Mouse (Mus musculus): ENCODE data around the gene Slc30a3. TPM values are rescaled to one million over a fixed set of nuclear protein-coding genes. Genes with fewer than 3 reads are reported as not detected.

Slc30a3 gene
- polyA plus RNA-seq, 1 experiment from 2014 or later = 0.12 TPM

GRCm38 (mm10) chr5:31094799-31095691 lies 13.0 kb downstream of the Slc30a3 start:
- ATAC-seq = peak; percentile 34
- H3K9ac ChIP-seq (ENCODE audit: low read depth, low read length) = 0 out of 2 replicates have a peak overlapping the region, but pooled peaks have one; percentile 33
- peaks cover 85% of the 10 kb centered on the region for H3K27me3 ChIP-seq (replicated peaks; ENCODE audit: control insufficient read depth, insufficient read depth, low read length)
- no peaks in the 10 kb centered on the region; the same call in 1 of the 2 replicates for H3K36me3 ChIP-seq (ENCODE audit: control insufficient read depth, insufficient read depth, low read length)
- under 1% methylated on average over 59 of the region's 59 CpGs for WGBS
- H3K4me3 ChIP-seq (ENCODE audit: low read length) = peak overlapping the region; percentile 37
- H3K27ac ChIP-seq (ENCODE audit: low read length) = no peak overlapping the region
- no peaks in the 10 kb centered on the region for H3K9me3 ChIP-seq (ENCODE audit: control insufficient read depth, low read length)
- peaks cover 31% of the 10 kb centered on the region for H3K4me1 ChIP-seq (ENCODE audit: control insufficient read depth, insufficient read depth, low read length)
- H3K4me2 ChIP-seq (ENCODE audit: low read depth, low read length) = peak overlapping the region; percentile 88

GRCm38 (mm10) chr5:31094100-31094798 lies 13.8 kb downstream of the Slc30a3 start:
- Histone ChIP-seq H3K4me2 (ENCODE audit: low read depth, low read length) (peak overlapping the region; percentile 88), H3K27ac (ENCODE audit: low read length) (no peak overlapping the region), H3K9me3 (ENCODE audit: control insufficient read depth, low read length) (no peaks in the 10 kb centered on the region), H3K9ac (ENCODE audit: low read depth, low read length) (no peak overlapping the region), H3K27me3 (replicated peaks; ENCODE audit: control insufficient read depth, insufficient read depth, low read length) (peaks cover 88% of the 10 kb centered on the region), H3K4me3 (ENCODE audit: low read length) (peak overlapping the region; percentile 37), H3K4me1 (ENCODE audit: control insufficient read depth, insufficient read depth, low read length) (peaks cover 31% of the 10 kb centered on the region), H3K36me3 (ENCODE audit: control insufficient read depth, insufficient read depth, low read length) (no peaks in the 10 kb centered on the region; the same call in 1 of the 2 replicates)
- no peak for ATAC-seq
- 2% methylated on average over 29 of the region's 29 CpGs for WGBS

- Histone ChIP-seq H3K9ac (ENCODE audit: low read depth, low read length) (peak overlapping the region; percentile 55), H3K4me3 (ENCODE audit: low read length) (peak overlapping the region; percentile 56), H3K9me3 (ENCODE audit: control insufficient read depth, low read length) (no peaks in the 10 kb centered on the region), H3K4me2 (ENCODE audit: low read depth, low read length) (peak overlapping the region; percentile 88), H3K27me3 (replicated peaks; ENCODE audit: control insufficient read depth, insufficient read depth, low read length) (peaks cover 88% of the 10 kb centered on the region), H3K36me3 (ENCODE audit: control insufficient read depth, insufficient read depth, low read length) (no peaks in the 10 kb centered on the region; the same call in 1 of the 2 replicates), H3K4me1 (ENCODE audit: control insufficient read depth, insufficient read depth, low read length) (peaks cover 31% of the 10 kb centered on the region), H3K27ac (ENCODE audit: low read length) (no peak overlapping the region)
- ATAC-seq = peak; percentile 87
- WGBS = under 1% methylated on average over 50 of the region's 54 CpGs
Measured at GRCm38 (mm10) chr5:31093151-31094041, 14.6 kb downstream of the Slc30a3 start.

- Histone ChIP-seq H3K36me3 (ENCODE audit: control insufficient read depth, insufficient read depth, low read length) (no peaks in the 10 kb centered on the region; the same call in 1 of the 2 replicates), H3K9ac (ENCODE audit: low read depth, low read length) (peak overlapping the region; percentile 55; the same call in 1 of the 2 replicates), H3K4me1 (ENCODE audit: control insufficient read depth, insufficient read depth, low read length) (peaks cover 31% of the 10 kb centered on the region), H3K4me3 (ENCODE audit: low read length) (peak overlapping the region; percentile 56), H3K27ac (ENCODE audit: low read length) (no peak overlapping the region), H3K9me3 (ENCODE audit: control insufficient read depth, low read length) (no peaks in the 10 kb centered on the region), H3K4me2 (ENCODE audit: low read depth, low read length) (peak overlapping the region; percentile 88), H3K27me3 (replicated peaks; ENCODE audit: control insufficient read depth, insufficient read depth, low read length) (peaks cover 82% of the 10 kb centered on the region)
- ATAC-seq = no peak
- 4% methylated on average over 31 of the region's 53 CpGs for WGBS
Measured at GRCm38 (mm10) chr5:31092231-31092975, 15.6 kb downstream of the Slc30a3 start.

GRCm38 (mm10) chr5:31087131-31087530 lies 20.9 kb downstream of the Slc30a3 start:
- 0 out of 2 replicates have a peak, but pooled peaks cover 7% of the 10 kb centered on the region for H3K4me1 ChIP-seq (ENCODE audit: control insufficient read depth, insufficient read depth, low read length)
- H3K4me3 ChIP-seq (ENCODE audit: low read length) = no peak overlapping the region
- WGBS = 73% methylated on average over 2 of the region's 2 CpGs
- no peak for ATAC-seq
- no peak overlapping the region for H3K9ac ChIP-seq (ENCODE audit: low read depth, low read length)
- no peaks in the 10 kb centered on the region for H3K36me3 ChIP-seq (ENCODE audit: control insufficient read depth, insufficient read depth, low read length)
- no peak overlapping the region for H3K4me2 ChIP-seq (ENCODE audit: low read depth, low read length)
- H3K27me3 ChIP-seq (replicated peaks; ENCODE audit: control insufficient read depth, insufficient read depth, low read length) = peaks cover 35% of the 10 kb centered on the region
- H3K27ac ChIP-seq (ENCODE audit: low read length) = no peak overlapping the region
- no peaks in the 10 kb centered on the region for H3K9me3 ChIP-seq (ENCODE audit: control insufficient read depth, low read length)

GRCm38 (mm10) chr5:31086606-31087005 lies 21.4 kb downstream of the Slc30a3 start:
- Histone ChIP-seq H3K27me3 (replicated peaks; ENCODE audit: control insufficient read depth, insufficient read depth, low read length) (peaks cover 30% of the 10 kb centered on the region), H3K4me3 (ENCODE audit: low read length) (no peak overlapping the region), H3K36me3 (ENCODE audit: control insufficient read depth, insufficient read depth, low read length) (no peaks in the 10 kb centered on the region), H3K9ac (ENCODE audit: low read depth, low read length) (no peak overlapping the region), H3K27ac (ENCODE audit: low read length) (no peak overlapping the region), H3K4me1 (ENCODE audit: control insufficient read depth, insufficient read depth, low read length) (0 out of 2 replicates have a peak, but pooled peaks cover 7% of the 10 kb centered on the region), H3K9me3 (ENCODE audit: control insufficient read depth, low read length) (no peaks in the 10 kb centered on the region), H3K4me2 (ENCODE audit: low read depth, low read length) (no peak overlapping the region)
- 0 out of 2 replicates have a peak, but pooled peaks have one; percentile 36 for ATAC-seq
- WGBS = 27% methylated on average over 7 of the region's 7 CpGs

GRCm38 (mm10) chr5:31083949-31084348 lies 24.1 kb downstream of the Slc30a3 start:
- 24% methylated on average over 8 of the region's 8 CpGs for WGBS
- Histone ChIP-seq H3K36me3 (ENCODE audit: control insufficient read depth, insufficient read depth, low read length) (0 out of 2 replicates have a peak, but pooled peaks cover 2% of the 10 kb centered on the region), H3K9me3 (ENCODE audit: control insufficient read depth, low read length) (no peaks in the 10 kb centered on the region), H3K9ac (ENCODE audit: low read depth, low read length) (no peak overlapping the region), H3K27ac (ENCODE audit: low read length) (no peak overlapping the region), H3K4me2 (ENCODE audit: low read depth, low read length) (no peak overlapping the region), H3K4me3 (ENCODE audit: low read length) (no peak overlapping the region), H3K4me1 (ENCODE audit: control insufficient read depth, insufficient read depth, low read length) (0 out of 2 replicates have a peak, but pooled peaks cover 7% of the 10 kb centered on the region), H3K27me3 (replicated peaks; ENCODE audit: control insufficient read depth, insufficient read depth, low read length) (peaks cover 6% of the 10 kb centered on the region; the same call in 1 of the 2 replicates)
- ATAC-seq = no peak

GRCm38 (mm10) chr5:31082935-31083625 lies 25.0 kb downstream of the Slc30a3 start:
- Histone ChIP-seq H3K4me2 (ENCODE audit: low read depth, low read length) (no peak overlapping the region), H3K4me1 (ENCODE audit: control insufficient read depth, insufficient read depth, low read length) (0 out of 2 replicates have a peak, but pooled peaks cover 7% of the 10 kb centered on the region), H3K27ac (ENCODE audit: low read length) (no peak overlapping the region), H3K4me3 (ENCODE audit: low read length) (no peak overlapping the region), H3K9ac (ENCODE audit: low read depth, low read length) (no peak overlapping the region; the same call in 1 of the 2 replicates), H3K27me3 (replicated peaks; ENCODE audit: control insufficient read depth, insufficient read depth, low read length) (no peaks in the 10 kb centered on the region; the same call in 1 of the 2 replicates), H3K36me3 (ENCODE audit: control insufficient read depth, insufficient read depth, low read length) (peaks cover 6% of the 10 kb centered on the region; the same call in 1 of the 2 replicates), H3K9me3 (ENCODE audit: control insufficient read depth, low read length) (no peaks in the 10 kb centered on the region)
- ATAC-seq = no peak
- WGBS = 19% methylated on average over 12 of the region's 12 CpGs
